Mouse (Mus musculus): ENCODE results near the gene Pafah1b1. TPM values are rescaled to one million over a fixed set of nuclear protein-coding genes. Genes with fewer than 3 reads are reported as not detected.

The Pafah1b1 gene
- polyA plus RNA-seq, 1 experiment from 2014 or later: 73.0 TPM

DNA sequence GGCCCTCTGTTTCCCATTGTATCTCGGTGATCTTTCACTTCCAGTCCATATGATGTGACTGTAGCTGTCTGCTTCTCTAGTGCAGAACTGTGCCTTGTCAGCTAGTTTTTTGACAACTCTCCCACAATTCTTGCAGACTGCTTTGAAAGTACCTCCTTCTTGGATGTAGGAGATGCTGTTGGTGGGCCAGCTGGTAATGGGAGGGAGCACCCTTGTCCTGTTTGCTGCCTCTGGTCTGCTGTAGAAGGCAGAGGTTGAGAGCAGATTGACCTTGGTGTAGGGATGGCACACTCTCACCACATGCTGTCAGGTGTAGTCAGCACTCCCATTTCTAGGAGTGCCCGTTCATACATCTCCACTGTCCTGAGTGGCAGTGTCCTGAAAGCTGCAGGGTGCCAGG is 55.5 kb downstream of the Pafah1b1 start:
- no peak for ATAC-seq (ENCODE audit: low FRiP score, low read depth)
- no peak overlapping the region for H3K4me2 ChIP-seq (replicated peaks)
- H3K9ac ChIP-seq: no peak overlapping the region
- no peaks in the 10 kb centered on the region for H3K27me3 ChIP-seq (replicated peaks)
- no peak overlapping the region for H3K4me3 ChIP-seq
- H3K36me3 ChIP-seq: peaks cover 64% of the 10 kb centered on the region
- no peak overlapping the region for H3K27ac ChIP-seq
- H3K9me3 ChIP-seq: no peaks in the 10 kb centered on the region
- 92% methylated on average over 2 of the region's 2 CpGs for WGBS
- H3K4me1 ChIP-seq: no peaks in the 10 kb centered on the region

- H3K27ac ChIP-seq: no peak overlapping the region
- no peak for ATAC-seq (ENCODE audit: low FRiP score, low read depth)
- H3K27me3 ChIP-seq (replicated peaks): no peaks in the 10 kb centered on the region
- no peaks in the 10 kb centered on the region for H3K9me3 ChIP-seq
- no peak overlapping the region for H3K9ac ChIP-seq
- 90% methylated on average over 5 of the region's 5 CpGs for WGBS
- peaks cover 67% of the 10 kb centered on the region for H3K36me3 ChIP-seq
- no peak overlapping the region for H3K4me3 ChIP-seq
- no peak overlapping the region for H3K4me2 ChIP-seq (replicated peaks)
- H3K4me1 ChIP-seq: no peaks in the 10 kb centered on the region
These were observed 56.0 kb downstream of the Pafah1b1 start for GRCm38 (mm10) chr11:74668466-74668865.

DNA sequence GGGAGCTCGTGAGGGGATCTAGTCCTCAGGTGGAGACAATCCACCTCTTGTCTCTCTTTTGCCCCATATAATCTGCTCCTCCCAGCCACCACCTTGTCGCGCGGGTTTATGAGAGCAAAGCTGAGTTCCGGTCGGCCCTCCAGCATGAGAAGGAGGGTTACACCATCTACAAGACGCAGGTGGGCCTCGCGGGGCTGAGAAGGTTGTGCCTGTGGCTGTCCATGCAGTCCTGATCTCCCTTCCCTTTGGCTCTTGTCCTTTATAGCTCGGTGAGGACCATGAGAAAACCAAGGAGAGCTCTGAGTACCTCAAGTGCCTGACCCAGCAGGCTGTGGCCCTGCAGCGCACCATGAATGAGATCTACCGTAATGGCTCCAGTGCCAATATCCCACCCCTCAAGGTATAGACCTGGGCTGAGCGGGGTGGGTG is 56.9 kb downstream of the Pafah1b1 start:
- no peaks in the 10 kb centered on the region for H3K27me3 ChIP-seq (replicated peaks)
- H3K36me3 ChIP-seq: peaks cover 71% of the 10 kb centered on the region
- no peaks in the 10 kb centered on the region for H3K4me1 ChIP-seq
- H3K9ac ChIP-seq: no peak overlapping the region
- H3K27ac ChIP-seq: no peak overlapping the region
- no peak overlapping the region for H3K4me3 ChIP-seq
- no peak for ATAC-seq (ENCODE audit: low FRiP score, low read depth)
- H3K4me2 ChIP-seq (replicated peaks): no peak overlapping the region
- no peaks in the 10 kb centered on the region for H3K9me3 ChIP-seq
- 96% methylated on average over 13 of the region's 13 CpGs for WGBS

DNA sequence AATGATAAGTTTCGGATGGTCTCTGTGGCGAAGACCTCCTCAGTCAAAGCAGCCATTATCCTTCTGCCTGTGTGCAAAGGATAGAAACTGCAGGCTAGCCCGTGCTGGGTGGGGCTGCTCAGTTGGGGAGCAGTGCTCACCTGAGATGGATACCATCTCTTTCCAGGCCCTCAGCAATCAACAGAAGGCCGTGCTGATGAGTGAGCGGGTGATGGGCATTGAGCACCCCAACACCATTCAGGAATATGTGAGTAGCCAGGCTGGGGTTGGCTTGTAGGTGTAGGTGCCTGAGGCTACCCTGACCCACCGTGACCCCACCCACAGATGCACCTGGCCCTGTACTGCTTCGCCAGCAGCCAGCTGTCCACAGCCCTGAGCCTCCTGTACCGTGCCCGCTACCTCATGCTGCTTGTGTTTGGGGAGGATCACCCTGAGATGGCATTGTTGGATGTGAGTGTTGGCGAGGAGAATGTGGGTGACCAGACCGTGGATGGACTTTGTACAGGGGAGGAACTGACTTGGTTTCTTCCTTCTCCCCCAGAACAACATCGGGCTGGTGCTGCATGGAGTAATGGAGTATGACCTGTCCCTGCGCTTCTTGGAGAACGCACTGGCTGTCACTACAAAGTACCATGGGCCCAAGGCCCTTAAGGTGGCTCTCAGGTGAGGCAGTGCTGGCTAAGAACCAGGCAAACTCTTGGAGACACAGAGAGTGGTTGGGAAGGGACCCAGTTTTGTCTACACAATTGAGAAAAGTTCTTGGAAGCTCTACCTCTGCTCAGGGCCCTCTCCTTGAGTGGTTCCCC is 57.5 kb downstream of the Pafah1b1 start:
- Histone ChIP-seq H3K4me2 (replicated peaks) (no peak overlapping the region), H3K9ac (no peak overlapping the region), H3K4me3 (no peak overlapping the region), H3K4me1 (no peaks in the 10 kb centered on the region), H3K27me3 (replicated peaks) (no peaks in the 10 kb centered on the region), H3K27ac (no peak overlapping the region), H3K36me3 (peaks cover 77% of the 10 kb centered on the region), H3K9me3 (no peaks in the 10 kb centered on the region)
- no peak for ATAC-seq (ENCODE audit: low FRiP score, low read depth)
- 95% methylated on average over 14 of the region's 14 CpGs for WGBS

DNA sequence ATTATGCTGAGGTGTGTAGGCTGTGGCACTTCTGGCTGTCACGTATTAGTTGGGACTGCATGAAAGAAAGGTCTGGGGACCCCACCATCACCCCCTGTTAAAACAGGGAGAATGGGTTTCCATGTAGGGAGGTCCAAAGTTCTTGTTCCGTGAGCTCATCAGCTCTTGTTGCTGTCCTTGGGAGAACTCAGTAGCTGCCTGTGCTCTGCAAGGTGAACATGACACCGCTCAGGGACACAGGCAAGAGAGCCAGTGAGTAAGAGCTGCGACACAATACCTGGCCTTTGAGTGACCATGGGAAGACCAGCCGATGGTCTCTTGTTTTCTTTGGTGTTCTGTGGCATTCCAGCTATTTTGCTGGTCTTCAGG is 58.2 kb downstream of the Pafah1b1 start:
- peaks cover 84% of the 10 kb centered on the region for H3K36me3 ChIP-seq
- no peak overlapping the region for H3K27ac ChIP-seq
- no peak overlapping the region for H3K4me2 ChIP-seq (replicated peaks)
- WGBS: 96% methylated on average over 5 of the region's 5 CpGs
- no peak overlapping the region for H3K4me3 ChIP-seq
- ATAC-seq (ENCODE audit: low FRiP score, low read depth): no peak
- H3K4me1 ChIP-seq: no peaks in the 10 kb centered on the region
- no peaks in the 10 kb centered on the region for H3K9me3 ChIP-seq
- H3K27me3 ChIP-seq (replicated peaks): no peaks in the 10 kb centered on the region
- no peak overlapping the region for H3K9ac ChIP-seq

DNA sequence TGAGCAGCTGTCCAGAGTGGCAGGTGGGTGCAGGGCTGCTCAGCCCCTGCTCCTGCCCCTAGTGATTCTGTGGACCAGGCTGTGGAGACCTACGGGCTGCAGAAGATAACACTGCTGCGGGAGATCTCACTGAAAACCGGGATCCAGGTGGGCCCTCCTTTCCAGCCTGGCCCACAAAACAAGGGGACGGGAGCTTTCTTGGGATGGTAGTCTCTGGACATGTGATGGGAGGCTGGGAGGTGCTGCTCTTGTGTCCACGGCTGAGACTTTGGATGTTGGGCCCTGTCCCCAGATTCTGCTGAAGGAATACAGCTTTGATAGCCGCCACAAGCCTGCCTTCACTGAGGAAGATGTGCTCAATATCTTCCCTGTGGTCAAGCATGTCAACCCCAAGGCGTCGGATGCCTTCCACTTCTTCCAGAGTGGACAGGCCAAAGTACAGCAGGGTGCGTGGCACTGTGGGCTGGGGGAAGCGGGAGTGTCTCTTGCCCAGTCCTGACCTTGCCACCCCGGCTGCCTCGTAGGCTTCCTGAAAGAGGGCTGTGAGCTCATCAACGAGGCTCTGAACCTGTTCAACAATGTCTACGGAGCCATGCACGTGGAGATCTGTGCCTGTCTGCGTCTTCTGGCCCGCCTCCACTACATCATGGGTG is 58.7 kb downstream of the Pafah1b1 start:
- H3K27me3 ChIP-seq (replicated peaks): no peaks in the 10 kb centered on the region
- ATAC-seq (ENCODE audit: low FRiP score, low read depth): no peak
- H3K36me3 ChIP-seq: peaks cover 88% of the 10 kb centered on the region

GRCm38 (mm10) chr11:74664906-74665305 is 59.6 kb downstream of the Pafah1b1 start:
- no peak overlapping the region for H3K9ac ChIP-seq
- H3K4me2 ChIP-seq (replicated peaks): no peak overlapping the region
- ATAC-seq (ENCODE audit: low FRiP score, low read depth): no peak
- no peak overlapping the region for H3K27ac ChIP-seq
- H3K9me3 ChIP-seq: no peaks in the 10 kb centered on the region
- peaks cover 96% of the 10 kb centered on the region for H3K36me3 ChIP-seq
- WGBS: 95% methylated on average over 8 of the region's 8 CpGs
- no peaks in the 10 kb centered on the region for H3K27me3 ChIP-seq (replicated peaks)
- H3K4me3 ChIP-seq: no peak overlapping the region
- H3K4me1 ChIP-seq: no peaks in the 10 kb centered on the region

More for the DNA sequence above, 58.7 kb downstream of the Pafah1b1 start:
- Histone ChIP-seq H3K4me3 (no peak overlapping the region), H3K9ac (no peak overlapping the region), H3K4me1 (no peaks in the 10 kb centered on the region), H3K27ac (no peak overlapping the region), H3K4me2 (replicated peaks) (no peak overlapping the region), H3K9me3 (no peaks in the 10 kb centered on the region)
- 95% methylated on average over 17 of the region's 17 CpGs for WGBS

DNA sequence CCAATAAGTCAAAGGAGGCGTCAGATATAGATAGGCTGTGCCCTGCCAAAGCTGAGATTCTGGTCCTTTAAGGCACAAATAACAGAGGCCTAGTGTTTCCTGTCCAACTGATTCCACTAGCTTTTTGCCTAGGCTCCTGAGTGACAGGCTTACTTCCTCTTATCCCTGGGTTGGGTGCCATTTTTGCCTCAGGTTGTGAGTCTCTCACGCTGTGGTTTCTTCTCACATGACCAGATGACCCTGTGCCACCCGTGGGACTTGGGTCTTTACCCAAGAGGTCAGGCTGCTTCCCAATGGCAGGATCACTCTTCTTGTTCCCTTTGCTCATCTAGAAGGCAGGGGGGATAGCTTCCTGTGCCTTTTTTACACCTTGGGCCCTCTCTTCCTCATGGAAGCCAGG is 60.2 kb downstream of the Pafah1b1 start:
- Histone ChIP-seq H3K9ac (no peak overlapping the region), H3K27me3 (replicated peaks) (no peaks in the 10 kb centered on the region), H3K4me2 (replicated peaks) (no peak overlapping the region), H3K4me1 (no peaks in the 10 kb centered on the region), H3K9me3 (no peaks in the 10 kb centered on the region), H3K4me3 (no peak overlapping the region), H3K36me3 (peaks cover 96% of the 10 kb centered on the region), H3K27ac (no peak overlapping the region)
- 93% methylated on average over 3 of the region's 3 CpGs for WGBS
- ATAC-seq (ENCODE audit: low FRiP score, low read depth): no peak

DNA sequence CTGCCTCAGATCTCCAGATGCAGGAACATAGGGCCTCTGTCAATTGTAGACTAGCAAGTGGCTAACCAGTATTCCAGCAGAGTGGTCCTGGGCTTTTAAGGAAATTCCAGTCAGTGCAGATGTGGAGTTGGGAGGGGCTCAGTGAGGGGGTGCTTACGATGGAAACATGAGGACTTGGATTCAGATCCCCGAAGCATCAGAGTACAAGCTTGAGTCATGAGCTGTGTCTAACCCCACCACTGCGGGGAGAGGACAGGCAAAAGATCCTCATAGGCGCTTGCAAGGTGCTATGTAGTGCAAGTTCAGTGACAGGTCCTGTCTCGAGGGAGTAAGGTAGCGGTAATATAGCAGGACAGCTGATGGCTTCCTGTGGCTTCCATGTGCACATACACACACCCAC is 62.2 kb downstream of the Pafah1b1 start:
- H3K4me2 ChIP-seq (replicated peaks): no peak overlapping the region
- no peaks in the 10 kb centered on the region; the same call in 1 of the 2 replicates for H3K9me3 ChIP-seq
- H3K27ac ChIP-seq: no peak overlapping the region
- ATAC-seq (ENCODE audit: low FRiP score, low read depth): no peak
- H3K27me3 ChIP-seq (replicated peaks): no peaks in the 10 kb centered on the region
- WGBS: 95% methylated on average over 6 of the region's 6 CpGs
- no peak overlapping the region for H3K4me3 ChIP-seq
- no peaks in the 10 kb centered on the region for H3K4me1 ChIP-seq
- H3K9ac ChIP-seq: no peak overlapping the region
- peaks cover 99% of the 10 kb centered on the region for H3K36me3 ChIP-seq

DNA sequence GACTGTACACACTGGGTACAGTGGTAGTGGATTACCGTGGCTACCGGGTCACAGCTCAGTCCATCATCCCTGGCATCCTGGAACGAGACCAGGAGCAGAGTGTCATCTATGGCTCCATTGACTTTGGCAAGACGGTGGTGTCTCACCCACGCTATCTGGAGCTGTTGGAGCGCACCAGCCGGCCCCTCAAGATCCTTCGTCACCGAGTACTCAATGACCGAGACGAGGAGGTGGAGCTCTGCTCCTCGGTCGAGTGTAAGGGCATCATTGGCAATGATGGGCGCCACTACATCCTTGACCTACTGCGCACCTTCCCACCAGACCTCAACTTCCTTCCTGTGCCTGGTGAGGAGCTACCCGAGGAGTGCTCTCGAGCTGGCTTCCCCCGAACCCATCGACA is 62.8 kb downstream of the Pafah1b1 start:
- no peaks in the 10 kb centered on the region for H3K27me3 ChIP-seq (replicated peaks)
- 95% methylated on average over 19 of the region's 19 CpGs for WGBS
- no peaks in the 10 kb centered on the region for H3K4me1 ChIP-seq
- peaks cover 96% of the 10 kb centered on the region for H3K36me3 ChIP-seq
- no peaks in the 10 kb centered on the region; the same call in 1 of the 2 replicates for H3K9me3 ChIP-seq
- H3K27ac ChIP-seq: no peak overlapping the region
- H3K4me3 ChIP-seq: no peak overlapping the region
- H3K4me2 ChIP-seq (replicated peaks): no peak overlapping the region
- no peak for ATAC-seq (ENCODE audit: low FRiP score, low read depth)
- H3K9ac ChIP-seq: no peak overlapping the region

- Histone ChIP-seq H3K9ac (no peak overlapping the region), H3K27ac (no peak overlapping the region), H3K9me3 (no peaks in the 10 kb centered on the region; the same call in 1 of the 2 replicates), H3K4me1 (no peaks in the 10 kb centered on the region), H3K36me3 (peaks cover 83% of the 10 kb centered on the region), H3K4me2 (replicated peaks) (no peak overlapping the region), H3K27me3 (replicated peaks) (no peaks in the 10 kb centered on the region), H3K4me3 (no peak overlapping the region)
- no peak for ATAC-seq (ENCODE audit: low FRiP score, low read depth)
- 97% methylated on average over 13 of the region's 13 CpGs for WGBS
These were observed 64.1 kb downstream of the Pafah1b1 start for GRCm38 (mm10) chr11:74660336-74660735.

- 89% methylated on average over 3 of the region's 3 CpGs for WGBS
These were observed 68.5 kb downstream of the Pafah1b1 start for GRCm38 (mm10) chr11:74655941-74656340.

More at GRCm38 (mm10) chr11:74655941-74656340, 68.5 kb downstream of the Pafah1b1 start:
- H3K36me3 ChIP-seq: peaks cover 40% of the 10 kb centered on the region
- no peaks in the 10 kb centered on the region; the same call in 1 of the 2 replicates for H3K9me3 ChIP-seq
- H3K4me2 ChIP-seq (replicated peaks): no peak overlapping the region
- peaks cover 30% of the 10 kb centered on the region for H3K4me1 ChIP-seq
- no peak overlapping the region for H3K27ac ChIP-seq
- ATAC-seq (ENCODE audit: low FRiP score, low read depth): no peak
- H3K9ac ChIP-seq: no peak overlapping the region
- H3K4me3 ChIP-seq: no peak overlapping the region
- H3K27me3 ChIP-seq (replicated peaks): no peaks in the 10 kb centered on the region

Measured in neural tube, embryonic 12.5 days (tissue).